Mouse (Mus musculus): Measurements from ENCODE around the gene Fastk.

DNA sequence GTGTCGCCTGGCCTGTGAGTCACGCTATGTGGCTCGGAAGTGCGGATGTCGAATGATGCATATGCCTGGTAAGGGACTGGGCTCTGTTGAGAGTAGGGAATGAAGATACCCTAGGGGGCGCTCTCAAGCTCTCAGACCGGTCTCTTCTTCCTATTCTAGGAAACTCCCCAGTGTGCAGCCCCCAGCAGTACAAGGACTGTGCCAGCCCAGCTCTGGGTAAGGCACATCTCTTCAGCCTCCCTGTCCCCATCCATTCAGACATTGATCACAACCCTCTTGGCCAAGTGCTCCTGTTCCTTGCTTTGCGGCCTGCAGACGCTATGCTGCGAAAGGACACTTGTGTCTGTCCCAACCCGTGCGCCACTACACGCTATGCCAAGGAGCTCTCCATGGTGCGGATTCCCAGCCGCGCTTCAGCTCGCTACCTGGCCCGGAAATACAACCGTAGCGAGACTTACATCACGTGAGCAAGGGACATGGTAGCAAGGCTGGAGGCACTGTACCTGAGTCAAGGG lies 28.8 kb downstream of the Fastk start:
- TF ChIP-seq POLR2A (IDR thresholded peaks at IDR 0.05; ENCODE audit: insufficient read length, low read depth) (no peak), E2F4 (IDR thresholded peaks at IDR 0.05; ENCODE audit: insufficient read depth) (no peak), USF1 (IDR thresholded peaks at IDR 0.05; ENCODE audit: low read depth) (no peak), SRF (IDR thresholded peaks at IDR 0.05; ENCODE audit: control insufficient read depth, insufficient read length, low read depth) (no peak)

Measured in myocyte (in vitro differentiated cells).